Mouse (Mus musculus) left cerebral cortex, postnatal 4 days (tissue): ENCODE measurements around the gene Spindoc. TPM values are rescaled to one million over a fixed set of nuclear protein-coding genes. Genes with fewer than 3 reads are reported as not detected.

ENCODE experiments used
- DNase-seq: peaks from one replicate; pipeline ENCODE4 v3.0.0-alpha.2; 2022
- intact Hi-C: fragments of 180-260 bp; cut with DNase I; formaldehyde crosslinking; loops from one replicate; pipeline ENCODE4 v1.15.1; 2025
- total RNA-seq, 2 experiments: library from RNA; stranded (reverse); gene quantifications; 2 replicates each; pipeline ENCODE4 v1.2.3; 2021

Gene Spindoc
- 10 to 100 TPM; 38.9 to 43.9 TPM for total RNA-seq

- intact Hi-C loops, result loop anchor here (5.0 kb wide), 1 partner anchor 34 kb away; the partner anchor contains the start of gene 2700081O15Rik
- peak; percentile 99 for DNase-seq
Observed at GRCm38 (mm10) chr19:7382903-7383865, at the start of gene Spindoc. Spindoc (minus strand) TSS chr19:7382994.

GRCm38 (mm10) chr19:7425398-7425775 lies 42.6 kb upstream of the Spindoc start:
- DNase-seq, result no peak
- intact Hi-C loops, result no loop called here

- intact Hi-C loops, result no loop called here
- DNase-seq, result no peak
Observed at GRCm38 (mm10) chr19:7424590-7425397, 42.0 kb upstream of the Spindoc start.

- intact Hi-C loops, result no loop called here
- DNase-seq, result no peak
Observed at GRCm38 (mm10) chr19:7424131-7424530, 41.3 kb upstream of the Spindoc start.

- intact Hi-C loops, result no loop called here
- DNase-seq, result no peak
Observed at GRCm38 (mm10) chr19:7423656-7424030, 40.8 kb upstream of the Spindoc start.

- intact Hi-C loops, result no loop called here
- peak; percentile 93 for DNase-seq
Observed at GRCm38 (mm10) chr19:7423028-7423655, 40.3 kb upstream of the Spindoc start.

GRCm38 (mm10) chr19:7422656-7423027 lies 39.8 kb upstream of the Spindoc start:
- intact Hi-C loops, result no loop called here
- DNase-seq, result no peak

- intact Hi-C loops, result no loop called here
- peak; percentile 86 for DNase-seq
Observed at GRCm38 (mm10) chr19:7421602-7422591, 39.1 kb upstream of the Spindoc start.

- no peak for DNase-seq
- intact Hi-C loops, result no loop called here
Observed at GRCm38 (mm10) chr19:7420841-7421601, 38.2 kb upstream of the Spindoc start.

- intact Hi-C loops, result no loop called here
- no peak for DNase-seq
Observed at GRCm38 (mm10) chr19:7420108-7420507, 37.3 kb upstream of the Spindoc start.

- intact Hi-C loops, result loop anchor here (5.0 kb wide), 1 partner anchor 37 kb away; the partner anchor contains the start of gene Spindoc
- no peak for DNase-seq
Observed at GRCm38 (mm10) chr19:7419134-7419533, 36.3 kb upstream of the Spindoc start.

GRCm38 (mm10) chr19:7417911-7418849 lies 35.4 kb upstream of the Spindoc start:
- intact Hi-C loops, result loop anchor here (5.0 kb wide), 1 partner anchor 36 kb away; the partner anchor contains the start of gene Spindoc
- DNase-seq, result peak; percentile 87

GRCm38 (mm10) chr19:7416834-7417735 lies 34.3 kb upstream of the Spindoc start, which contains the start of gene 2700081O15Rik:
2700081O15Rik (plus strand) TSS chr19:7417625.
- intact Hi-C loops, result loop anchor here (5.0 kb wide), 1 partner anchor 35 kb away; the partner anchor contains the start of gene Spindoc
- peak; percentile 82 for DNase-seq

GRCm38 (mm10) chr19:7415916-7416833 lies 33.4 kb upstream of the Spindoc start:
- peak; percentile 33 for DNase-seq
- intact Hi-C loops, result loop anchor here (5.0 kb wide), 1 partner anchor 34 kb away; the partner anchor contains the start of gene Spindoc

- intact Hi-C loops, result no loop called here
- no peak for DNase-seq
Observed at GRCm38 (mm10) chr19:7412361-7412760, 29.6 kb upstream of the Spindoc start.
